Mouse (Mus musculus) thymus, postnatal 10 days (tissue): ENCODE data around the gene Peli3.
A peak's percentile ranks its signal among the peaks of the same experiment; 100 is the strongest.
"Not testable (repeated sequence)": the region's sequence is repeated elsewhere in the genome, so short reads cannot be mapped to it uniquely, and the experiment has no call there.

Experiments
- DNase-seq, 2 experiments: peaks; one replicate each; pipeline ENCODE4 v3.0.0; 2021; ENCODE audit warnings: low spot score in 2 of 2

The Peli3 gene

DNA sequence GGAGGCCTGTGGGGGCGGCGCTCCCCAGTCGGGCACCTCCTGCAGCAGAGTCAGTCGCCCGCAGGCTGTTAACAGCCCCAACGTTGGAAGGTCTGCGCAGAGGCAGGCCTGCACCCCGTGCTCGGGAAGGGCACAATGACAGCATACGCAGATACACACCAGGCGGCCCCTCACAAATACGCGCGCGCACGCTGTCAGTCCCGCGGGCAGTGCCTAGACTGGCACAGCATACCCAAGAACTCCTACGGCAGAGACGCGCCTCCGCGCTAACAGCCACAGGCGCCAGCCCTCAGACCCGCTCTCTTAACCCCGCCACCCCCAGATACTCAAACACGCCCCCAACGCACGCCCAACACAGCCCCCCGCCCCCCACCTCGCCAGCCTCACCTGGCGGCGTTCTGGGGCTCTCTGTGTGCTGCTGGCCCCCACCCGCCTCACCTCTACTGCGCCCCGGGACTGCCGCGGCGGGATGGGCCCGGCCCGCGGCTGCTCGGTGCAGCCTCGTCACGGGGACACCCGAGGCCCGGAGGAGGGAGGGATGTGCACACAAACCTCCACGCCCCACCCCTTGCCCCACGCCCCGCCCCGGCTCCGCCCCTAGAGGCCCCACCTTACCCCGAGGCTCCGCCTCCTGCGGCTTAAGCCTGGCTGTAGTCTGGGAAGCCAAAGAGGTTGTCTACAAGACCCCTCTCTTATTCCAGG, at the start of gene Peli3:
Peli3 (minus strand) TSS at position 577 of the 702 bp plus-strand sequence.
- peak; percentile 72 to 87 for DNase-seq

GRCm38 (mm10) chr19:4992371-4992770, 49.4 kb upstream of the Peli3 start:
- no peak for DNase-seq

DNA sequence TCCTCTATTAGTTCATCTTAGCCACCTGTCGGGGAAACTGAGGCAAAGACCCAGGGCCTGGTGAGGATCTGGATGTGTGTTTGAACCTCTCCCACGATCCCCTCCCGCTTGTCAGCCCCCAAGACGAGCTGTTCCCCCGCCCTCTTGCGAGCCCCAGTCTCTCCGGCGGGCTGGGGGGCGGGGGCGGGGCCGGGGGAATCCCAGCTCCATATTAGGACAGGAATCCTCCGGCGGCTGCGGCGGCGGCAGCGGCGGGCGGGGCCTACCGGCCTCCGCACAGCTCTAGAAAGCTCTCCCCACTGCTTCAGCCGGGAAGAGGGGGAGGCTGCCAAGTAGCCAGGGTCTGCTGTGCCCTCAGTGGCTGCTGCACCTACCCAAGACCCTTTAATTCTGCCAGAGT, 47.8 kb upstream of the Peli3 start:
- DNase-seq = no peak

GRCm38 (mm10) chr19:4990256-4990625, 47.3 kb upstream of the Peli3 start, which contains the start of gene Npas4:
Gene Npas4, minus strand, starts transcription at chr19:4990316.
- no peak for DNase-seq

- DNase-seq = no peak
Measured at GRCm38 (mm10) chr19:4989434-4990255, 46.7 kb upstream of the Peli3 start.

DNA sequence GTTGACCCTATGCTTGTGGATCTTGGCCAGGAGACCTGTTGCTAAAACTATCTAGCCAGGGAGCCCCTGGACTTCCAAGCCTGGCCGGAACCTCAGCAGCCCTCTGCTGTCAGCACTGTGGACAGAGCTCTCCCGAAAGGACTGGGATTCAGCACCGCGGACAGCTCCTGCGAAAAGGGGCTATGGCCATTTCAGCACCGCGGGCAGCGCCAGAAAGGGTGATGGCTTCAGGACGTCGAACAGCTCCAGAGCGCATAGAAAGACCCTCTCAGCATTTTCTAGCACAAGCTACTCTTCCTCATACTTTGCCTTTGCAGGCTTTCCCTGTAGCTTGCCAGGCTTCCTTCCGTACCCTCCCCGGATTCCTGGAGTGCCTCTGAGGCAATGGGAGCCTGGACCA, 46.1 kb upstream of the Peli3 start:
- DNase-seq = peak; percentile 73 to 96

DNA sequence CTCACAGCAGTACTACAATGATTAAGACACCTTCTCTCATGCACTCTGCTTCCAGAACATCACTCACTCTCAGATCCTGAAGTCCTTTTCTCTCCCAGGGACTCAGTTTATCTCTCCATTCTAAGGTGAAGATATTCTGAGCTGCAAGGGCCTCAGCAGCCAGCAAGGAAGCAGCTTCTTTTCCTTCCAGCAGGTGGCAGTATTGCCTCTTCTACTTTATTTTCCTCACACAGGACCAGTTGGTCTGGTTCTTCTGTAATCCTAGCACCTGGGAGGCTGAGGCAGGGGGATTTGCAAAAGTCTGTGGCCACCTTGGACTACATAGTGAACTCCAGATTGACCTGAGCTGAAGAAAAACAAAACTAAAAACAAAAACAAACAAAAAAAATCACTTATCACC, 38.8 kb upstream of the Peli3 start:
- peak in 1 of 2 experiments; percentile 53 for DNase-seq

DNA sequence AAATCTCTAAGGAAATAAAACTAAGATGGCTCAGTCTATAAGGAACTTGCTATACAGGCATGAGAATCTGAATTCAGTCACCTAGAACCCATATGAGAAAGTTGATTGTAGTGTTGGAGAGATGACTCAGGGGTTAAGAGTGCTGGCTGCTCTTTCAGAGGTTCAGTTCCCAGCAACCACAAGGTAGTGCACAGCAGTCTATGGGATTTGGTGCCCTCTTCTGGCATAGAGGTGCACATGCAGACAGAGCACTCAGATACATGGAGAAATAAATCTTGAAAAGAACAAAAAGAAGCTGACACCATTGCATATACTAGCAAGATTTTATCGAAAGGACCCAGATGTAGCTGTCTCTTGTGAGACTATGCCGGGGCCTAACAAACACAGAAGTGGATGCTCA, 25.3 kb upstream of the Peli3 start:
- DNase-seq = peak in 1 of 2 experiments; percentile 30

DNA sequence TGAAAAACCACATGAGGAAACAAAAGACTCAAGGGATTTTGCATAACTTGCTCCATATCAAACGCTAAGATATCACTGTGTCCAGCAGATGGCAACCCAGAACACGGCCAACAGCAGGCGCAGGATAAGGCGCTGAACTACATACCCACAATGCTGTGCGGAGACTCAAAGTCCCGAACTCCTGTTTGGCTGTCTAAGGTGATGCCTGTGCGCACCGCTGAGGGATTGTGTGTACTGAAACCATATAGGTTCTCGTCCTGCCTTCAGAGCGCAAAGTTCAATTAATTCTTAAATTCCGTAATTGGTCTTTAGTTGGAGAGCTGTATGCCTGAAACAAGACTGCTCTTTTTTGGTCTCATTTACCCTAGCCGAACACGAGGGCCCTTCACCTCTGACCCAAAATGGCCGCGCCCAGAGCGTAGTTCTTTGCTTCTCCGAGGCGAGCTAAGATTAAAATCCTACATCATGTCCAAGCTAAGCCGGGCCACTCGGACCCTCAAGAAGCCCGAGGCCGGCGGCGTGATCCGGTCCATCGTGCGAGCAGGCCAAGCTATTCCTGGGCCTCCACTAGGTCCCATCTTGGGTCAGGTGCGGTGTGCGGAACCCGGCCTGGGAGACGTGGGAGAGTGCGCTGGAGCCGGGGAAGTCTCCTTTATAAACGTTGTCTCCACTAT, 19.1 kb upstream of the Peli3 start, which contains the start of gene Mrpl11:
Mrpl11 (plus strand) TSS at position 220 of the 674 bp plus-strand sequence.
- peak; percentile 65 to 80 for DNase-seq

GRCm38 (mm10) chr19:4948641-4949040, 5.7 kb upstream of the Peli3 start:
- not testable (repeated sequence) for DNase-seq

DNA sequence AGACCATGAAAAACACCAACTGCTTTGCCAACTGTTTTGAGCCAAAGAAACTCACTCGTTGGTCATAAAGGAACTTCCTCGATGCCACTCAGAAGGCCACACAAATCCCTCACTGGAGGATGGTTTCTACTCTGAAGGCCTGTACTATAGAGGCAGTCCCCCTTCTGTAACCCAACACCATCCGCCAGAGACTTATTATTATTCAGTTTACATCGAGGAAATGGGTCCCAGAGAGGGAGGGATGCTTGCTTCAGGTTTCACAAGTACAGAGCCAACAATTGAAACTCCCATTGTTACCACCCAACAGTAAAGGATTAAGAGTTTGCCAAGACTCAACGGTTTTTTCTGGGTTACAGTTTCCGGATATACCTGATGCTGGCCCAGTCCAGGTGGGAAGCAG, 2.6 kb upstream of the Peli3 start:
- no peak for DNase-seq

DNA sequence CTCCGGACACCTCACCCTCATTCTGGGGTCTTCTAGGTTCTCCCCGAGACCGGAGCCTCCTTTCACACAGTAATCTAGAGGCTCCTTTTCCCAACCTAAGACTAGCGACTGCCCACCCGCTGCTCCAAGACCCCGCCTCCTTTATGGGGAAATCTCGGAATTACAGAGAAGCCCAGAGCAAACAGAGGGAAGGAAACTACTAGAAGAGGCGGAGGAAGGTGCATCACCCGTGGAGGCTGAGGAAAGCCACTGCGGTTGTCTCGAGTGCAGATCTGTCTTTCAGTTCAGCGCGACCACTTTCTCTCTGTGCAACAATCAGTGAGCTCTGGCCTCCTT, 294 bp upstream of the Peli3 start:
- DNase-seq = no peak

GRCm38 (mm10) chr19:4937444-4938310, 5.2 kb downstream of the Peli3 start:
- DNase-seq = no peak

GRCm38 (mm10) chr19:4936896-4937295, 6.0 kb downstream of the Peli3 start:
- DNase-seq = no peak

DNA sequence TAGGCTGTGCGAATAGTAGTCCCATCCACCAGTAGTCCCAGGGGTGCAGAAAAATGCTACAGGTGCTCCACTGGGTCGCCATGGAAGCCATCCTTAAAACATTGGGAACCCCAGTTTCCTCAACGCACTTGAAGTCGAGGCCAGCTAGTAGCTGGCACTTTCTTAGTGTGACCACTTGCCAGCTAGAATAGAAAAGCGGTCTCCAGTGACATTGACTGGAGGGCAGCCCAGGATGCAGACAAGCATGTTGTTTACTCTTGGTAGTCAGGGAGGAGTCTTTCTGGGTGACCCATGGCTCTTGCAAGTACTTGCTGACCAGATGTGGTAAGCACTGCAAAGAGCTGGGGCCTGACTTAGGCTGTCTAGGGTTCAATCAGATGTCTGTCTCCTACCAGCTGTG, 14.1 kb downstream of the Peli3 start:
- no peak for DNase-seq

- DNase-seq = peak; percentile 99
Measured at GRCm38 (mm10) chr19:4927904-4928531, 14.9 kb downstream of the Peli3 start, which contains the start of gene Dpp3. Gene Dpp3, minus strand, starts transcription at chr19:4928287.

GRCm38 (mm10) chr19:4925121-4925860, 17.6 kb downstream of the Peli3 start:
- no peak for DNase-seq

DNA sequence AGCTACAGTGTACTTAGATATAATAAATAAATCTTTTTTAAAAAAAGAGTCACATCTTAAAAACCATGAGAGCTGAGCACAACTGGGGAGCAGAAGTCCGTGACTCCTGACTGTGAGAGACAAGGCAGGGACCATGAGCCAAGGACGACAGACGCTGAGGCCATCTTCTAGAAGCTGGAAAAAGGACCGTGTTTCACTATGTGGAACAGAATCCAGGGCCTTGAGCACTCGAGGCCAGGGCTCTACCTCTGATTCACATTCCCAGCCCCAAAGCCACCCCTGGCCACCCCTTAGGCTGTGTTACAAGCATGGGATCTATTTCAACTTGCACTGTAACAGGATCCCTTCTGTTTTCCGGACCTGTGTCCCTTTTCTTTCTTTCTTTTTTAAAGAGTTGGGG, 23.3 kb downstream of the Peli3 start:
- DNase-seq = no peak

- DNase-seq = no peak
Measured at GRCm38 (mm10) chr19:4916827-4917226, 26.1 kb downstream of the Peli3 start.

GRCm38 (mm10) chr19:4915924-4916603, 26.9 kb downstream of the Peli3 start:
- DNase-seq = no peak
